Mouse (Mus musculus): ENCODE data around the gene Kif11. TPM values are rescaled to one million over a fixed set of nuclear protein-coding genes. Genes with fewer than 3 reads are reported as not detected.
A peak's percentile ranks its signal among the peaks of the same experiment; 100 is the strongest.

Gene Kif11
- polyA plus RNA-seq, 1 experiment from 2014 or later: 69.8 TPM

DNA sequence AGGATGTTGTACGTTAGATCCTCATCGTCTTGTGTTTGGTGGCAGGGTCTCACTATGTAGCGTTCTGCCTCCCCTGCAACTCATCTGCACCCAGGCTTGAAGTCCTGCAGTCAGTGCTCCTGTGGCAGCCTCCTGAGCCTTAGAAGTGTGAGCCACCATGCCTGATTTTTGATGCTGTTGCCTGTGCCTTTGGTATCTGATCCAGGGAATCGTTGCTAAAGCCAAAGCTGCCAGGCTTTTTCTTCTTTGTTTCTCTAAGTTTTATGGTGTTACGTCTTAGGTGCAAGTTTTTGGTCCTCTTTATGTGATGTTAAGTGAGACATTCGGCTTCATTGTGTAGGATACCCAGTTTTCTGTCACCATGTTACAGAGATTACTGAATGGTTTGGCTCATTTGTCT lies 2.6 kb downstream of the Kif11 start:
- H3K27me3 ChIP-seq (replicated peaks): no peaks in the 10 kb centered on the region
- H3K27ac ChIP-seq: no peak overlapping the region
- ATAC-seq: no peak
- H3K9me3 ChIP-seq (replicated peaks): no peaks in the 10 kb centered on the region
- H3K4me3 ChIP-seq: peak overlapping the region; percentile 98
- peak overlapping the region; percentile 97 for H3K9ac ChIP-seq
- H3K4me2 ChIP-seq: peak overlapping the region; percentile 74
- peaks cover 52% of the 10 kb centered on the region for H3K4me1 ChIP-seq
- WGBS (ENCODE audit: insufficient replicate concordance): 84% methylated on average over 6 of the region's 6 CpGs
- H3K36me3 ChIP-seq: peaks cover 54% of the 10 kb centered on the region

DNA sequence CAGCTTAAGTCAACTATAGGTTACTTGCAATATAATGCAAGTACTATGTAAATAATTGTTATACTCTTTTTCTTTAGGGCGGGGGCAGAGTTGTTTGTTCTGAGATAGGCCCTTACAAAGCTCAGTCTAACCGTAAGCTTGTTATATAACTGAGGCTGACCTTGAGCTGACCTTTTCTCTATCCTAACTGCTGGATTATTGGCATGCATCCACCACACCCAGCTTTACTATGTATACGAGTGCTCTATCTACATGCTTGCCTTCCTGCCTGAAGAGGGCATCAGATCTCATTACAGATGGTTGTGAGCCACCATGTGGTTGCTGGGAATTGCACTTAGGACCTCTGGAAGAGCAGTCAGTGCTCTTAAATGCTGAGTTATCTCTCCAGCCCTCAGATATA lies 9.9 kb downstream of the Kif11 start:
- ATAC-seq: no peak
- Histone ChIP-seq H3K9ac (no peak overlapping the region), H3K36me3 (peaks cover 92% of the 10 kb centered on the region), H3K27me3 (replicated peaks) (no peaks in the 10 kb centered on the region), H3K27ac (no peak overlapping the region), H3K4me1 (peaks cover 6% of the 10 kb centered on the region), H3K4me2 (no peak overlapping the region), H3K9me3 (replicated peaks) (no peaks in the 10 kb centered on the region), H3K4me3 (no peak overlapping the region)
- 71% methylated on average over 3 of the region's 3 CpGs for whole genome bisulfite sequencing (ENCODE audit: insufficient replicate concordance)

GRCm38 (mm10) chr19:37391869-37392268 lies 15.7 kb downstream of the Kif11 start:
- H3K4me2 ChIP-seq: no peak overlapping the region
- WGBS (ENCODE audit: insufficient replicate concordance): 90% methylated on average over 3 of the region's 3 CpGs
- no peaks in the 10 kb centered on the region for H3K27me3 ChIP-seq (replicated peaks)
- H3K36me3 ChIP-seq: peaks cover 97% of the 10 kb centered on the region
- H3K4me1 ChIP-seq: no peaks in the 10 kb centered on the region
- ATAC-seq: no peak
- no peak overlapping the region for H3K9ac ChIP-seq
- no peak overlapping the region for H3K4me3 ChIP-seq
- no peaks in the 10 kb centered on the region for H3K9me3 ChIP-seq (replicated peaks)
- no peak overlapping the region for H3K27ac ChIP-seq

GRCm38 (mm10) chr19:37396279-37396678 lies 20.1 kb downstream of the Kif11 start:
- Histone ChIP-seq H3K9ac (no peak overlapping the region), H3K4me1 (no peaks in the 10 kb centered on the region), H3K4me2 (no peak overlapping the region), H3K27me3 (replicated peaks) (no peaks in the 10 kb centered on the region), H3K9me3 (replicated peaks) (no peaks in the 10 kb centered on the region), H3K27ac (no peak overlapping the region), H3K4me3 (no peak overlapping the region), H3K36me3 (peaks cover 97% of the 10 kb centered on the region)
- ATAC-seq: no peak
- WGBS (ENCODE audit: insufficient replicate concordance): 90% methylated on average over 3 of the region's 3 CpGs

- Histone ChIP-seq H3K4me3 (no peak overlapping the region), H3K27me3 (replicated peaks) (no peaks in the 10 kb centered on the region), H3K4me1 (no peaks in the 10 kb centered on the region), H3K9ac (no peak overlapping the region), H3K4me2 (no peak overlapping the region), H3K36me3 (peaks cover 99% of the 10 kb centered on the region), H3K27ac (no peak overlapping the region), H3K9me3 (replicated peaks) (no peaks in the 10 kb centered on the region)
- 87% methylated on average over 6 of the region's 6 CpGs for WGBS (ENCODE audit: insufficient replicate concordance)
- ATAC-seq: no peak
Measured at GRCm38 (mm10) chr19:37400936-37401335, 24.7 kb downstream of the Kif11 start.

- Histone ChIP-seq H3K36me3 (peaks cover 97% of the 10 kb centered on the region), H3K9me3 (replicated peaks) (no peaks in the 10 kb centered on the region), H3K4me2 (no peak overlapping the region), H3K27me3 (replicated peaks) (no peaks in the 10 kb centered on the region), H3K9ac (no peak overlapping the region), H3K27ac (no peak overlapping the region), H3K4me1 (no peaks in the 10 kb centered on the region), H3K4me3 (no peak overlapping the region)
- WGBS (ENCODE audit: insufficient replicate concordance): 83% methylated on average over 4 of the region's 4 CpGs
- ATAC-seq: no peak
Measured at GRCm38 (mm10) chr19:37418294-37418693, 42.1 kb downstream of the Kif11 start.

GRCm38 (mm10) chr19:37419613-37420012 lies 43.4 kb downstream of the Kif11 start:
- Histone ChIP-seq H3K9me3 (replicated peaks) (no peaks in the 10 kb centered on the region), H3K27me3 (replicated peaks) (no peaks in the 10 kb centered on the region), H3K4me2 (no peak overlapping the region), H3K4me3 (no peak overlapping the region), H3K9ac (no peak overlapping the region), H3K4me1 (no peaks in the 10 kb centered on the region), H3K27ac (no peak overlapping the region), H3K36me3 (peaks cover 94% of the 10 kb centered on the region)
- no peak for ATAC-seq
- WGBS (ENCODE audit: insufficient replicate concordance): 35% methylated on average over 3 of the region's 3 CpGs

DNA sequence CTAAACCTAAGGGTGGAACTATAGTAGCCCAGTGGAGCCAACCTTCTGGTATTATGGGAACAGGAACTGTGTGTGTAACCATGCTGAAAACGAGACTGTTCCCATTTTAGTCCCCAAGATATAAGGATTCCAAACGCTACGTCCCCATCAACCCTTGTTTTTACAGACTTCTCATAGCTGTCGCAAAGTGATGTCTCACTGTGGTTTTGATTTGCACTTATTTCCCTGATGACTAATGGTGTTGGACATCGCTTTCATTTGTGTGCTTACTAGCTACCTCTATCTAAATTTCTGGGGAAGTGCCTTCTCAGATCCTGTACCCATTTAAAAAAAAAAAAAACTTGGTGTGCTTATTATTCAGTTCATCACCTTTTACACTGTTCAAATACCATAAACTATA lies 52.4 kb downstream of the Kif11 start:
- Histone ChIP-seq H3K4me2 (no peak overlapping the region), H3K27me3 (replicated peaks) (peaks cover 63% of the 10 kb centered on the region), H3K36me3 (peaks cover 12% of the 10 kb centered on the region), H3K27ac (no peak overlapping the region), H3K9ac (no peak overlapping the region), H3K4me3 (no peak overlapping the region), H3K4me1 (peaks cover 7% of the 10 kb centered on the region; the same call in 1 of the 2 replicates), H3K9me3 (replicated peaks) (no peaks in the 10 kb centered on the region)
- 46% methylated on average over 5 of the region's 5 CpGs for WGBS (ENCODE audit: insufficient replicate concordance)
- ATAC-seq: no peak

- Histone ChIP-seq H3K27ac (no peak overlapping the region), H3K27me3 (replicated peaks) (peaks cover 85% of the 10 kb centered on the region), H3K4me3 (no peak overlapping the region), H3K4me1 (peaks cover 32% of the 10 kb centered on the region), H3K9ac (no peak overlapping the region), H3K4me2 (no peak overlapping the region), H3K36me3 (no peaks in the 10 kb centered on the region), H3K9me3 (replicated peaks) (no peaks in the 10 kb centered on the region)
- no peak for ATAC-seq
- 78% methylated on average over 11 of the region's 11 CpGs for WGBS (ENCODE audit: insufficient replicate concordance)
Measured at GRCm38 (mm10) chr19:37431139-37431756, 55.0 kb downstream of the Kif11 start.

DNA sequence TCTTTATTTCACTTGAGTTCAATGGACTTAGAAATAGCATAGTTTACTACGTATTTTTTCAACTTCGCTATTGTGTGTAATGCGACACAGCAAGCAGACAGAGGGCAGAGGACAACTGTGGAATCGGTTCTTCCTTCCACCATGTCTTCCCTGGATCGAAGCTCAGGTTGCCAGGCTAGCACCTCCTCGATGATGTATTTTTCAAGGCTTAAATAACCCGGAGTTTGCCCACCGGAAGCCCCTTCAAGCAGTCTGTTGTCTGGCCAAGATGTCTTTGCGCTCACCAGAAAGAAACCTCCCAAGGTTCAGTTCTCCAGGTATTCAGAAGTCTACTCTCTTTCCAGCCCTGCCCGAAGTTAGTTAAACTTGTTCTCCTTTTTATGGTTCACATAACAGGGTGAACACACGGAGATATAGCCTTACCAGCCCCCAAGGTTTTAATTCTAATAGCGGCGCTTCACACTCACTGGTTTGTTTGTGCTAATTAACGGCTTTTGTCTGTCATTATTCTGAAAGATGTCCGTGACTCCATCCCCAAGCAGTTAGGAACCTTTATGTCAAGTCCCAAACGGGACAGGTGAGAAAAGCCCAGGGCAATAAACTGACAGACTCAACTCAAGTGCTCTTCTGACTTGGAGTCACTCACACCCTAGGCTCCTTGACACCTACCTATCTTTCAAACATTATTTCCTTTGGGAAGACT lies 56.8 kb downstream of the Kif11 start:
- Histone ChIP-seq H3K4me2 (peak overlapping the region; percentile 86), H3K36me3 (0 out of 2 replicates have a peak, but pooled peaks cover 5% of the 10 kb centered on the region), H3K27me3 (replicated peaks) (peaks cover 89% of the 10 kb centered on the region), H3K4me3 (peak overlapping the region; percentile 70), H3K27ac (no peak overlapping the region), H3K9ac (no peak overlapping the region), H3K9me3 (replicated peaks) (no peaks in the 10 kb centered on the region), H3K4me1 (peaks cover 47% of the 10 kb centered on the region)
- WGBS (ENCODE audit: insufficient replicate concordance): 28% methylated on average over 16 of the region's 16 CpGs
- ATAC-seq: no peak

DNA sequence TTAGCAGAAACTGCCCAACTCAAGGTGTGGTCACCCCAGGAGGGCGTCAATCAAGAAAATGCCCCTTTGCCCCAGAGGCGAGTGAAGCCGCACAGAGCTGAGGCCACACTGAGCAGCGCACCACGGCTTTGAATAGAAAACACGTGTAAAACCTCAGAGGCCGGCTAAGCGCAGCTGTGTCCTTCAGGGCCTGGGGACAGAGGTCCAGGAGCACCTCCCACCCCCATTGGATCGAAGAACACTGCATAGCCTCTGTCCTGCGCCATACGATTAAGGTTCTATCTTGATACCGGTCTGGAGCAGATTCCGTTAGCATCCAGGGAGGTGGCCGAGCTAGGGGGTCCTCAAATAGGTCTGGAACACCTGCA lies 57.7 kb downstream of the Kif11 start:
- ATAC-seq: 0 out of 2 replicates have a peak, but pooled peaks have one; percentile 19
- Histone ChIP-seq H3K4me2 (peak overlapping the region; percentile 86), H3K9ac (peak overlapping the region; percentile 80), H3K27ac (peak overlapping the region; percentile 85; the same call in 1 of the 2 replicates), H3K4me3 (peak overlapping the region; percentile 70), H3K36me3 (0 out of 2 replicates have a peak, but pooled peaks cover 5% of the 10 kb centered on the region), H3K9me3 (replicated peaks) (no peaks in the 10 kb centered on the region), H3K27me3 (replicated peaks) (peaks cover 84% of the 10 kb centered on the region), H3K4me1 (peaks cover 47% of the 10 kb centered on the region)
- WGBS (ENCODE audit: insufficient replicate concordance): 1% methylated on average over 14 of the region's 14 CpGs

DNA sequence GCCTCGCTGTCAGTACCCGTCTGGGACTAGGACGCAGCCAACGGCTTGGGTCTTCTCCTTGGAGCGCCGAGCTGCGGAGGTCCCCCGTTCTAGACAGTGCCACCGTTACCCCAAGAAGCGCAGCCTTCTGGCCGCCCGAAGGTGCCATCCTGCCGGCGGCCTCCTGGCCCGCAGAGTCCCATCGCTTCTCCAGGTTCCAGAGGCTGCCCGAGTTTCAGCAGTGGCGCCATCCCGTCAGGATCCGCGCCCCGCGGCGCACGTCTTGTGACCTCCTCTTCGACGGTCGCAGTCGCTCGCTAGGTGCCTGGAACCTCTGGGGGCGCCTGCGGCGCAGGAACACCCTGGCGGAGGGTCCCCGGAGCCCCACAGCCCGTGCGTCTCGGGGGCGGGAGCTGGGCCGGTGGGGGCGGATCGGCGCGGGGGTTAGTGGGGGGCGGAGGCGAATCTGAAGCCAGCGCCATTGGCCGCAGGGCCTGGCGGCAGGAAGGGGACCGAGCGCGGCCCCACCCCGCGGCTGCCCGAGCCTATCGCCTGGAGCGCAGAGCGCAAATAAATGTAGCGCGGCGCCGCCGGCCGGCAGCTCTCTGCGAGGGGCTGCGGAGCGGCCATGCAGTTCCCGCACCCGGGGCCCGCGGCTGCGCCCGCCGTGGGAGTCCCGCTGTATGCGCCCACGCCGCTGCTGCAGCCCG lies 58.2 kb downstream of the Kif11 start, which contains the start of gene Hhex:
Gene Hhex (plus strand): TSS at position 548 of the 689 bp plus-strand sequence.
- WGBS (ENCODE audit: insufficient replicate concordance): 1% methylated on average over 75 of the region's 79 CpGs
- Histone ChIP-seq H3K4me2 (peak within 1 kb of the TSS; percentile 86), H3K27ac (peak within 1 kb of the TSS; percentile 85), H3K4me1 (peaks cover 47% of the 10 kb centered on the region), H3K9ac (peak within 1 kb of the TSS; percentile 80), H3K27me3 (replicated peaks) (peaks cover 86% of the 10 kb centered on the region), H3K4me3 (peak within 1 kb of the TSS; percentile 70), H3K36me3 (peaks cover 8% of the 10 kb centered on the region; the same call in 1 of the 2 replicates), H3K9me3 (replicated peaks) (no peaks in the 10 kb centered on the region)
- peak; percentile 75 for ATAC-seq

Data from liver, embryonic 12.5 days (tissue).